Mouse (Mus musculus) Patski (cell line): ENCODE measurements at regions not wholly inside any gene's neighbourhood (a gene's known extent, or its start where the extent isn't known, plus 50 kb on each side); places are given as distances from the start of the nearest gene placed in this dataset.
A peak's percentile ranks its signal among the peaks of the same experiment; 100 is the strongest.

Source experiments
- ATAC-seq: fragments of 100-300 bp; one replicate; pipeline ENCODE4 v1.8.0; 2021
- CTCF ChIA-PET: fragments of 350-600 bp; sonication (Branson Sonifier 250); formaldehyde crosslinking; loops from one replicate; lab custom pipeline; 2022; ENCODE audit warnings: inconsistent platforms; lab: Charles Lee
- POLR2A ChIA-PET: fragments of 350-600 bp; sonication (Branson Sonifier 250); formaldehyde crosslinking; loops from one replicate; lab custom pipeline; 2022; ENCODE audit warnings: antibody characterized with exemption, inconsistent platforms; lab: Charles Lee
- DNase-seq: peaks from one replicate; pipeline ENCODE4 v3.0.0-alpha.2; 2011; ENCODE audit warnings: low read depth, low spot score
- H3K27me3 ChIP-seq: fragments of 371-371 bp; one replicate; pipeline ENCODE4 v1.5.1; 2021
- CTCF ChIP-seq: fragments of 100-300 bp; IDR thresholded peaks from one replicate; pipeline ENCODE4 v1.5.1; 2021
- in situ Hi-C: fragments of 300-500 bp; cut with MboI; formaldehyde crosslinking; loops from 3 replicates; pipeline ENCODE4 v1.11.1; 2018; ENCODE audit warnings: low pct_unique_long_range_greater_than_20kb, mixed read lengths

- no peak for TF ChIP-seq CTCF
- H3K27me3 ChIP-seq = no peaks in the 10 kb centered on the region
- no peak for ATAC-seq
- ChIA-PET CTCF (no interaction called here), POLR2A (no interaction called here)
- no peak for DNase-seq
- in situ Hi-C loops = no loop called here
Measured at GRCm38 (mm10) chr14:71104617-71105016, 505.0 kb upstream of the Fam160b2 start.

- DNase-seq (peak; percentile 15), ATAC-seq (no peak)
- ChIA-PET CTCF (no interaction called here), POLR2A (no interaction called here)
- no peaks in the 10 kb centered on the region for H3K27me3 ChIP-seq
- no peak for TF ChIP-seq CTCF
- in situ Hi-C loops = no loop called here
Measured at GRCm38 (mm10) chr14:71103955-71104354, 504.3 kb upstream of the Fam160b2 start.

DNA sequence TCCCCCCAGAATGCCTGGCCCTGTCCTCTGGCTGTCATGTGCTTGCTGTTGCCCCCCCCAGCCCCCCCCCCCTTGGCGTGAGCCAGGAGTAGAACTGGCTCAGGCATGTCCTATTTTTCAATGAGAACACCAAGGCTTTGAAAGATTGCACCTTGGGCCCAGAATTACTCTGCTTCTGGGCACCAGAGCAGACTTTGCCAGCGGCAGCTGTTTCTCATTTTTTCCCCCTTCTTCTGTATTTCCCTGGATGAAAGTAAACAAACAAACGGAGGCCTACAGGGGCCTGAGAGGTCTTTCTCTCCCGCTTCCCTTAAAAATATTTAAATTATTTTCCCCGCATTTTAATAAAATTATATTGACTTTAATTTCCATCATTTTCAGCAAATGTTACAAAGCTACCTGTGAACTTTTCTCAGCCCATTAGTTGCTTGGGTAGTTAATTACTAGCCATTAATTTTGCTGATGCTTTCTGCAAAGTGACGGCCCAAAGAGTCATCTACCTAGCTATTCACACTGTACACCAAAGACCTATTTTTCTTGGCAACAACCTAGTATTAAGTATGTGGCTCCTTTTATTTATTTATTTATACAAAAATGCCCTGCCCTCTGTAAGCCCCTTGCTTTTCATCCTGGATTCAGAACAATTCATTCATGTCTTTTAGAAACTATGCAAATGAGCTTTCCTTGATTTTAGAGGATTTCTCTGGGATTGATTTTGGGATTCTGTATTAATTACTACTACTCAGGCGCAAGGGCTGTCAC is 496.2 kb upstream of the Fam160b2 start:
- H3K27me3 ChIP-seq = no peaks in the 10 kb centered on the region
- in situ Hi-C loops = no loop called here
- ATAC-seq (no peak), DNase-seq (no peak)
- ChIA-PET POLR2A (no interaction called here), CTCF (no interaction called here)
- TF ChIP-seq CTCF = no peak

DNA sequence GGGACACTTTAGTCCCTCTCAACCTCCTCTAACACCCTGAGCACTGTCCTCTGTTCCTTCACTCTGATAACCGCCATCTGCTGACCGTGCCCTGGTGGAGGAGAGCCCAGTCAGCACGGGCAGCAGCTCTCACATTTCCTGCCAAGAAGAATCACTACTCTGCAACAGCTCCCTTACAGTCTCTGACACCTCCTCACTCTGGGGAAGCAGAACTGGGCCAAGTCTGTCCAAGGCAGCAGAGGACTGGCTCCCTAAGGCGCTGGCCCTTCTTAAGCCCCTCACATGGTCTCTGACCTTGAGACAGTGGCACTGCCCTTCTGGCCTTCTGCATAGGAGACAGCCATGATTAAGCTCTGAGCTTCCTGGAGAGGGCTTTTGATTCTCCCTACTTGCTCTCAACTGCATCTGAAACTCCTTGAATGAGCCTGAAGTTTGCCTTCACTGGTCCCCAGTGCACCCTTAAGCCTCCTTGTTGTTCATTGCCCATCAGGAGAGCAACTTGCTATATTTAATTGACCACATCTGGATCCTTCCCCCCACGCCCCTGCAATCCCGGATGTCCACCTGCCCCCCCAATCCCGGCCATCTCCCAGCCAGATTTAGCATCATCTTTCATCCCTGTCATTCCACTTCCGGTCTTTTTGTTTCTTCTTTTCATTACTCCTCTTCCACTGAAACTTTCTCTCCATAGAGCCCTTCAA is 493.1 kb upstream of the Fam160b2 start:
- no peaks in the 10 kb centered on the region for H3K27me3 ChIP-seq
- no peak for TF ChIP-seq CTCF
- CTCF ChIA-PET = no interaction called here
- POLR2A ChIA-PET = no interaction called here
- ATAC-seq (no peak), DNase-seq (no peak)
- in situ Hi-C loops = no loop called here

DNA sequence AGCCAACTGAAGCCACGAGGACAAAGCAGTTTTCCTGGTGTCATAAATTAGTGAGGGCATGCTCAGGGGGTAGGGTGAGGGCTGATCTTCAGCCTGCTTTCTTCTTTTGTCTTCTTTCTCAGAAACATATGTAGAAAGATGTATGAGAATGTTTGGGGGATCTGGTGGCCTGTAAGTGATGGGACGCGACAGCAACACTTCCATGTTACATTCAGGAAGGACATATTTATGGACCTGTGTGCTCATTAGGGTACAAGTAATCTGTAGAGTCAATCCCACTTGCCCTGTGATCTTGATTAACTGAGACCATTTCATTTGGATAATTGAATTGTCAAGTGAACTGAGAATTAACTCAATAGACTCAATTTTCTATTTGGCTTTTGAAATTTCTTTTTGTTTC is 486.1 kb upstream of the Fam160b2 start:
- CTCF ChIA-PET = no interaction called here
- in situ Hi-C loops = no loop called here
- POLR2A ChIA-PET = no interaction called here
- no peaks in the 10 kb centered on the region for H3K27me3 ChIP-seq
- DNase-seq = no peak
- ATAC-seq = no peak
- TF ChIP-seq CTCF = no peak

- no peak for TF ChIP-seq CTCF
- CTCF ChIA-PET = no interaction called here
- ATAC-seq = no peak
- in situ Hi-C loops = no loop called here
- H3K27me3 ChIP-seq = no peaks in the 10 kb centered on the region
- POLR2A ChIA-PET = no interaction called here
- DNase-seq = no peak
Measured at GRCm38 (mm10) chr14:71082327-71082726, 482.7 kb upstream of the Fam160b2 start.

GRCm38 (mm10) chr14:71075671-71076070 is 476.0 kb upstream of the Fam160b2 start:
- no peak for DNase-seq
- H3K27me3 ChIP-seq = no peaks in the 10 kb centered on the region
- CTCF ChIA-PET = no interaction called here
- ATAC-seq = no peak
- in situ Hi-C loops = no loop called here
- POLR2A ChIA-PET = no interaction called here
- no peak for TF ChIP-seq CTCF

DNA sequence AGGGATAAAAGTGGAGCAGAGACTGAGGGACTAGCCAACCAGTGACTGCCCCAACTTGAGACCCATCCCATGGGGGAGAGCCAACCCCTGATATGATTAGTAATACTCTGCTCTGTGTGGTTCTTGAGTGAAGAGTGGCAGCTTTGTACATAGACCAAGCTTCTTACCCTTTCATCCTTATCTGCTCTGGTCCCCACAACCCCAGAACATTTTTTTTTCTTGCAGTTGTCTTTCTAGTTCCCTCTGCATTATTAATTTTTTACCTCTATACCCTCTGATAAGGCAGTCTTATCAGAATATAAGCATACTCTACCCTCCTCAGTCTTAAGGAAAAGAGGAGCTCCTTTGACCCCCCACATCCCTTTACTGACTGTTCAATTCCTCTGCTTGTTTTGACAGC is 474.4 kb upstream of the Fam160b2 start:
- DNase-seq (no peak), ATAC-seq (no peak)
- no peaks in the 10 kb centered on the region for H3K27me3 ChIP-seq
- no peak for TF ChIP-seq CTCF
- ChIA-PET POLR2A (no interaction called here), CTCF (no interaction called here)
- in situ Hi-C loops = no loop called here

GRCm38 (mm10) chr14:71065669-71066068 is 466.0 kb upstream of the Fam160b2 start:
- H3K27me3 ChIP-seq = no peaks in the 10 kb centered on the region
- in situ Hi-C loops = no loop called here
- ATAC-seq (no peak), DNase-seq (no peak)
- no peak for TF ChIP-seq CTCF
- ChIA-PET POLR2A (no interaction called here), CTCF (no interaction called here)

DNA sequence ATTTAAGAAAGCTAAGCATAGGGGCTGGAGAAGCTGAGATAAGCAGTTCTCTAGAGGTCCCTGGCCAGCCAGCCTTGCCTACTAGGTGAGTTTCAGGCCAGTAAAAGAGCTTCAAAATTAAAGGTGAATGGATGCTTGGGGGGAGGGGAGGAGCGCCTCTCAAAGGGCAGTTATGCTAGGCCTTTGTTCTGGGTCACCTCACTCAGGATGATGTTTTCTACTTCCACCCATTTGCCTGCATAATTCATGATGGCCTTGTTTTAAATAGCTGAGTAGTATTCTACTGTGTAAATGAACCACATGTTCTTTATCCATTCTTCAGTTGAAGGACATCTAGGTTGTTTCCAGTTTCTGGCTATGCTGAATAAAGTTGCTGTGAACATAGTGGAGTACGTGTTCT is 457.0 kb upstream of the Fam160b2 start:
- ATAC-seq (no peak), DNase-seq (no peak)
- no peaks in the 10 kb centered on the region for H3K27me3 ChIP-seq
- ChIA-PET POLR2A (no interaction called here), CTCF (no interaction called here)
- no peak for TF ChIP-seq CTCF
- in situ Hi-C loops = no loop called here

- in situ Hi-C loops = no loop called here
- no peaks in the 10 kb centered on the region for H3K27me3 ChIP-seq
- TF ChIP-seq CTCF = no peak
- ChIA-PET CTCF (no interaction called here), POLR2A (interaction anchor here (0.8 kb wide), 1 partner anchor 31 kb away, joined by 4 read pairs; no protein-coding TSS in a partner anchor)
- no peak for ATAC-seq
- DNase-seq = no peak
Measured at GRCm38 (mm10) chr14:71055480-71055879, 455.8 kb upstream of the Fam160b2 start.
